Mouse (Mus musculus): ENCODE results near the gene Shc3. TPM values are rescaled to one million over a fixed set of nuclear protein-coding genes. Genes with fewer than 3 reads are reported as not detected.

Gene Shc3
- polyA plus RNA-seq (2012): not detected in 2 replicates

DNA sequence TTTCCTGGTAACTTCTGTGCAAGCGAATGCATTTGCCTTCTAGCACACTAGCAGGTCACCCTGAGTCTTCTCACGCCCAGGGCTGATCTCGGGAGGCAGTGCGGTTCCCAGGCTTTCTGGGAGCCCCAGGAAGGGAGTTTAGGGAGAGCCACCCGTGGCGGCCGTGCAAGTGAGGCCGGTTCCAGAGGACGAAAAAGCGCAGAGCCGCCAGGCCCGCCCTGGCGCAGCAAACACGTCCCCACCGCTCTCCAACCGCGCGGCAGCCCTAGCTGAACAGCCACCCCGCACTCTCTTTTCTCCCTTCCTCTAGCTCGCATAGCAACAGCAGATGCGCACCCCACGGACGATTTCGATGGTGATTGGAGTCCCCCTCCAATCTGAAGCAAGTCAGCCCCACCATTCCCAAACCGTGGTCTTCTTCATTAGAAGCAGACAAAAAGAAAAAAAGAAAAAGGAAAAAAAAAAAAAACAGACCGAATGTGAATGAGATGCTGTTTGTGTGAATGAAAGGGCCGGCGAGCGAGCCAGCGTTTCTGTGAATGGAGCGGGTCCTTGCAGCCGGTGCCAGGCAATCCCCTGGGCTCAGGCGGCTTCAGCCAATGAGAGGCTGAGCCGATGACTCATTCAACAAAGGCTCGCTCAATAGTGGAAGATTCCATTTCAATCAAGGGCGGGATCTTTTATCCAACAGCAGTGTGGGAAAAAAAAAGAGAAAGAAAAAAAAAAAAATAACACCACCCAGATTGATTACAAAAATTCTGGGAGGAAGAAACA, at the start of gene Shc3:
Gene Shc3 (minus strand): TSS at position 509 of the 774 bp plus-strand sequence.
- H3K4me3 ChIP-seq (replicated peaks): no peak within 1 kb of the TSS
- H3K27me3 ChIP-seq (ENCODE audit: control insufficient read depth): peaks cover 74% of the 10 kb centered on the region
- no peaks in the 10 kb centered on the region for H3K4me1 ChIP-seq (ENCODE audit: control insufficient read depth)
- no peaks in the 10 kb centered on the region for H3K36me3 ChIP-seq (ENCODE audit: control insufficient read depth)
- no peaks in the 10 kb centered on the region; the same call in 1 of the 2 replicates for H3K9me3 ChIP-seq (ENCODE audit: control insufficient read depth, low read length)
- no peak for TF ChIP-seq TAL1 (IDR thresholded peaks at IDR 0.05; ENCODE audit: low read length)
- no peak for TF ChIP-seq GATA1 (IDR thresholded peaks at IDR 0.05; ENCODE audit: low read length)

DNA sequence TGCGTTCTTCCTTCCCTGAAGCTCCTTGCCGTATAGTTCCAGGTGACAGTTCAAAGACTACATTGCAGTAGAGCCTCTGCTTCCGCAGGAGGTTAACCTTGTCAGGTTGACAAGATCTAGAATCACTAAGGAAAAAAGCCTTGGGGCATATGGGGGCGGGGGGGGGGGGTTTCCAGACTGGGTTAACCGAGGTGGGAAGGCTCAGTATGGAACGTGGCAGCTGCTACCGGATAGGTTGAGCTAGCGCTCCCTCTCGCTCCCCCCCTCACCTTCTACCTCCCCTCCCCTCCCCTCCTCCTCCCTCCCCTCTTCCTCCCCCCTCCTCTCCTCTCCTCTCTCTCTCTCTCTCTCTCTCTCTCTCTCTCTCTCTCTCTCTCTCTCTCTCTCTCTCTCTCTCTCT, 49.4 kb upstream of the Shc3 start:
- no peak overlapping the region for H3K4me3 ChIP-seq (replicated peaks)
- peaks cover 3% of the 10 kb centered on the region; the same call in 1 of the 2 replicates for H3K4me1 ChIP-seq (ENCODE audit: control insufficient read depth)
- H3K9me3 ChIP-seq (ENCODE audit: control insufficient read depth, low read length): no peaks in the 10 kb centered on the region
- TF ChIP-seq TAL1 (IDR thresholded peaks at IDR 0.05; ENCODE audit: low read length) (no peak), GATA1 (IDR thresholded peaks at IDR 0.05; ENCODE audit: low read length) (no peak)
- H3K27me3 ChIP-seq (ENCODE audit: control insufficient read depth): no peaks in the 10 kb centered on the region; the same call in 1 of the 2 replicates
- H3K36me3 ChIP-seq (ENCODE audit: control insufficient read depth): no peaks in the 10 kb centered on the region

DNA sequence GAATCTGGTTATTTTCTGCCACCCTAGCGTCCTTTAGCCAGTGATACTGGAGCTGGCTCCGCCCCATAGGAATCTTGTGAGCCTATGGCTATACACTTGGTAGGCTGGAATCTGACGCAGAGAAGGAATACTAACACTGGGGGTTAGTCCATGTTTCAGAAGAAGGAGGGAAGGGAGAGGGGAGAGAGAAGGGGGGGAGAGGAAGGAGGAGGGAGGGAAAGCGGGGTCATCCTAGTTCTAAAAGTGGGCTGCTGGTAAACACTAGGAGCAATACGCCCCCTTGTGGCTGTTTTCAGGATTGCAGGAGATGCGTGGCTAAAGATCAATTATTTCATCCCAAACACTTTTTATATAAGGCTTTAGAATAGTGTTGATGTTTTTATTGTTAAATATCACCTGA, 48.6 kb upstream of the Shc3 start:
- no peak for TF ChIP-seq GATA1 (IDR thresholded peaks at IDR 0.05; ENCODE audit: low read length)
- TF ChIP-seq TAL1 (IDR thresholded peaks at IDR 0.05; ENCODE audit: low read length): no peak
- Histone ChIP-seq H3K4me1 (ENCODE audit: control insufficient read depth) (peaks cover 3% of the 10 kb centered on the region; the same call in 1 of the 2 replicates), H3K27me3 (ENCODE audit: control insufficient read depth) (no peaks in the 10 kb centered on the region; the same call in 1 of the 2 replicates), H3K4me3 (replicated peaks) (no peak overlapping the region), H3K9me3 (ENCODE audit: control insufficient read depth, low read length) (no peaks in the 10 kb centered on the region), H3K36me3 (ENCODE audit: control insufficient read depth) (no peaks in the 10 kb centered on the region)

DNA sequence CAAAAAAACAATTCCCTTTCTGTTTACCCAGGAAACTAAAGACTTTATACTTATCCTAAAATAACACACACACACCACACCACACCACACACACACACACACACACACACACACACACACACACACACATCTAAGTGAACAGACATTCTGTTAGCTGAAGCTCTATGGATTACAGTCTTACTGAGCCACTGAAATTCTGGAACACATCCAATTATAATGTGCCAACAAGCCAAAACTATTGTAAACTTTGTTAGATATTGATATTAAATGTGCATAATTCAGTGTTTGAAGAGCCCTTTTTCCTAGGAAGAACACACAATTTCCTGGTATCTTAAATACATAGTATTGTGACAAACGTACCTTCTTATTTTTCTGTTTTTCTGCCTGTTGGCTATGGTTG, 48.1 kb upstream of the Shc3 start:
- no peaks in the 10 kb centered on the region for H3K36me3 ChIP-seq (ENCODE audit: control insufficient read depth)
- no peaks in the 10 kb centered on the region for H3K9me3 ChIP-seq (ENCODE audit: control insufficient read depth, low read length)
- TF ChIP-seq TAL1 (IDR thresholded peaks at IDR 0.05; ENCODE audit: low read length): no peak
- no peaks in the 10 kb centered on the region; the same call in 1 of the 2 replicates for H3K27me3 ChIP-seq (ENCODE audit: control insufficient read depth)
- peaks cover 3% of the 10 kb centered on the region; the same call in 1 of the 2 replicates for H3K4me1 ChIP-seq (ENCODE audit: control insufficient read depth)
- no peak overlapping the region for H3K4me3 ChIP-seq (replicated peaks)

DNA sequence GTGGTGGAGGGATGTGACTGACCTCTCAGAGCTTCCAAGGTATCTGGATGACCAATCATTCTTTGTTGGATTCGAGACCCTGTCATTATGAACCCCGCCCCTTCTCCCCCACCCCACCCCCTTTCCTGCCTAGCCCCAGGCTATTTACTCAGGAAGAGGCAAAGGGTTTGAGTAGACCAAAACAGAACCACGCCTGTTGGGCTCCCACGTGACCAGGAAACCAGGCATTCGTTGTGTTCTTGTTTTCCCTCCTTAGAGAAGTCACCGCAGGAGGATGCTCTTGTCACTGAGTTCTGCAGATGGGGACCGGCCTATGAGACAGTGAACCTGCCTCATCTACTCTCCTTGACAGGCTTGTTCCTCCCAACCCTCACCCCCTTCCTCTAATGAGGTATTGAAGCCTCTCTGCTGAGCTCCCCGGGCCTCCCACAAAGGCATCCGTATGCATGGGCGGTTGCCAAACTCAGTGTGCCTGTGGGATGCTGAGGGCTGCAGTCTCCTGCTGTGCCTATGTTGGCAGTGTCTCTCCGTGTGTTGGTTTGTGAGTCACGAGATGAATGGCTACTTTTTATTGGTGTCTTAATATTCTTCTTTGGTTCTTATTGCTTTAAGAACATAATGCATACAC, 47.3 kb upstream of the Shc3 start:
- Histone ChIP-seq H3K9me3 (ENCODE audit: control insufficient read depth, low read length) (no peaks in the 10 kb centered on the region), H3K4me3 (replicated peaks) (no peak overlapping the region), H3K4me1 (ENCODE audit: control insufficient read depth) (peaks cover 3% of the 10 kb centered on the region; the same call in 1 of the 2 replicates), H3K27me3 (ENCODE audit: control insufficient read depth) (no peaks in the 10 kb centered on the region; the same call in 1 of the 2 replicates), H3K36me3 (ENCODE audit: control insufficient read depth) (no peaks in the 10 kb centered on the region)
- TF ChIP-seq TAL1 (IDR thresholded peaks at IDR 0.05; ENCODE audit: low read length) (no peak), GATA1 (IDR thresholded peaks at IDR 0.05; ENCODE audit: low read length) (no peak)

DNA sequence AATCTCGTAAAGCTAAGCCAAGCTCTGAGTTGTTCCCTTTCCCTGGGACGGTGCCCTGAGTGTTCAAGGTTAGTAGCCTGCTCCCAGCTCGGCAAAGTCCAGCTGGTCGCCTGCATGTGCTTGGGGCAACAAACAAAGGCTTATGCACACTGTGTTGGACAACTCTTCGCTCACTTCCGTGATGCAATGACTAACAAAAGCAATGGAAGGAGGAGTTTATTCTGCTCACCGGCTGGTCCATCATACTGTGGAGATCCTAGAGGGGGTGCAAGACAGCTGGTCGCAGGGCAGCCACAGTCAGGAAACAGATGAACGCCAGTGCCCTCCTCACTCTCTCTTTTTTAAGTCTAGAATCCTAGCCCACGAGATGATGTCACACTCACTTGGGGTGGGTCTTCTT, 46.6 kb upstream of the Shc3 start:
- no peaks in the 10 kb centered on the region for H3K9me3 ChIP-seq (ENCODE audit: control insufficient read depth, low read length)
- H3K4me3 ChIP-seq (replicated peaks): no peak overlapping the region
- H3K4me1 ChIP-seq (ENCODE audit: control insufficient read depth): peaks cover 3% of the 10 kb centered on the region; the same call in 1 of the 2 replicates
- no peak for TF ChIP-seq TAL1 (IDR thresholded peaks at IDR 0.05; ENCODE audit: low read length)
- TF ChIP-seq GATA1 (IDR thresholded peaks at IDR 0.05; ENCODE audit: low read length): no peak
- H3K36me3 ChIP-seq (ENCODE audit: control insufficient read depth): no peaks in the 10 kb centered on the region
- no peaks in the 10 kb centered on the region; the same call in 1 of the 2 replicates for H3K27me3 ChIP-seq (ENCODE audit: control insufficient read depth)

DNA sequence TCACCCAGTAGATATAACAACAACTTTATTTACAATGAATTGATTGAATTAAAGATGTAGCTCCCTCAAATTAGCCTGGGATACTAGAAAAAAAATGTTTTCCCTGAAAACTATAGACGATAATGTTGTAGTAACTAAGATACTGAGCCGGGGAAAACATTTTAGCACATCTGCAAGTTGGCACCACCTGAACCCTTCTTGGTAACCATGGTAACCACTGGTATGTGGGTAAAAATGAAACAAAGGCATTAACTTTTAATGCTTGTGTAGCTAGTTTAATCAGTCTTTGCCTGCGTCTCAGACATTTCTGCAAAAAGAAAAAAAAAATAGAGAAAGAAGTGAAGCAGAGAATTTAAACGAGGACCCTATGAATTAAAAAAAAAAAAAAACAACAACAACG, 42.3 kb upstream of the Shc3 start:
- Histone ChIP-seq H3K4me3 (replicated peaks) (no peak overlapping the region), H3K36me3 (ENCODE audit: control insufficient read depth) (no peaks in the 10 kb centered on the region), H3K27me3 (ENCODE audit: control insufficient read depth) (no peaks in the 10 kb centered on the region; the same call in 1 of the 2 replicates), H3K4me1 (ENCODE audit: control insufficient read depth) (peaks cover under 1% of the 10 kb centered on the region; the same call in 1 of the 2 replicates), H3K9me3 (ENCODE audit: control insufficient read depth, low read length) (no peaks in the 10 kb centered on the region)
- TF ChIP-seq TAL1 (IDR thresholded peaks at IDR 0.05; ENCODE audit: low read length): no peak
- TF ChIP-seq GATA1 (IDR thresholded peaks at IDR 0.05; ENCODE audit: low read length): no peak

DNA sequence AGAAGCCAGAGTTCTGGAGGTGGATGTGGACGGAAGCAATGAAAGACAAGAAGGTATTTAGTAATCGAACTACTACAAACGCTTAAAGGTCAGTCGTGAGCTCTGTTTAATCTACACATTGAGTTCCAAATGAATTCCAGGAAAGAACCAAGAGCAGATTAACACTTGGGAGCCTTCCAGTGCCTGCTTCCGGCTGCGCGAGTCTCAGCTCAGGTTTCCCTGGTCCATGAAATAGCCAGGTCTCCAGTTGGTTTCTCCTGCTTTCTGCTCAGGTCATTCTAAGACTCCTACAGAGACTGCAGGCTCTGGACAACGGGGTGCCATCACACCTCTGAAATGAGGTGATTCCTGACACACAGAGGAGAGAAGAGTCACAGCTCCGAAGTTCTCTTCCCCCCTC, 41.8 kb upstream of the Shc3 start:
- Histone ChIP-seq H3K36me3 (ENCODE audit: control insufficient read depth) (no peaks in the 10 kb centered on the region), H3K27me3 (ENCODE audit: control insufficient read depth) (no peaks in the 10 kb centered on the region), H3K9me3 (ENCODE audit: control insufficient read depth, low read length) (no peaks in the 10 kb centered on the region), H3K4me1 (ENCODE audit: control insufficient read depth) (no peaks in the 10 kb centered on the region), H3K4me3 (replicated peaks) (no peak overlapping the region)
- no peak for TF ChIP-seq TAL1 (IDR thresholded peaks at IDR 0.05; ENCODE audit: low read length)
- TF ChIP-seq GATA1 (IDR thresholded peaks at IDR 0.05; ENCODE audit: low read length): no peak

DNA sequence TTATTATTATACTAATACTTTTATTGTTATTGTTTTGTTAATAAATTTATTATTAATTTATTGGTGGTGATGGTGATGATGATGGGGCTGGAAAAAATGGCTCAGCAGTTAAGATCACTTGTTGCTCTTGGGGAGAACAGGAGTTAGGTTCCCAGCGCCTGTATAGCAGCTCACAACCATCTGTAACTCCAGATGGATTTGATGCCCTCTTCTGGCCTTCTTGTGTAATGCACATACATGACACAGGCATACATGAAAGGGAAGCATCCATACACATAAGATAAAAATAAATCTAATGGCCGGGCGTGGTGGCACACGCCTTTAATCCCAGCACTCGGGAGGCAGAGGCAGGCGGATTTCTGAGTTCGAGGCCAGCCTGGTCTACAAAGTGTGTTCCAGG, 40.0 kb upstream of the Shc3 start:
- no peaks in the 10 kb centered on the region for H3K27me3 ChIP-seq (ENCODE audit: control insufficient read depth)
- no peak for TF ChIP-seq TAL1 (IDR thresholded peaks at IDR 0.05; ENCODE audit: low read length)
- no peak for TF ChIP-seq GATA1 (IDR thresholded peaks at IDR 0.05; ENCODE audit: low read length)
- H3K4me3 ChIP-seq (replicated peaks): no peak overlapping the region
- H3K36me3 ChIP-seq (ENCODE audit: control insufficient read depth): no peaks in the 10 kb centered on the region
- no peaks in the 10 kb centered on the region for H3K9me3 ChIP-seq (ENCODE audit: control insufficient read depth, low read length)
- no peaks in the 10 kb centered on the region for H3K4me1 ChIP-seq (ENCODE audit: control insufficient read depth)

All from erythroblast, embryonic 14.5 days (primary cell).